Mouse (Mus musculus) hindbrain, embryonic 12.5 days (tissue): ENCODE measurements around the gene B020011L13Rik. TPM values are rescaled to one million over a fixed set of nuclear protein-coding genes. Genes with fewer than 3 reads are reported as not detected.
"Not testable (repeated sequence)": the region's sequence is repeated elsewhere in the genome, so short reads cannot be mapped to it uniquely, and the experiment has no call there.

Experiments
- ATAC-seq: fragments of 200-750 bp; cut with Nextera tagmentation; 2 replicates; pipeline ENCODE4 v1.8.0; 2017; ENCODE audit warnings: moderate TSS enrichment; ENCODE audit not compliant: low FRiP score
- H3K27ac ChIP-seq: fragments of 300-500 bp; sonication (generic); 2 replicates; pipeline ENCODE4 v1.5.1; 2016; ENCODE audit warnings: mild to moderate bottlenecking
- H3K27me3 ChIP-seq: fragments of 300-500 bp; sonication (generic); 2 replicates; pipeline ENCODE4 v1.6.1; 2016; ENCODE audit warnings: mild to moderate bottlenecking
- H3K36me3 ChIP-seq: fragments of 300-500 bp; sonication (generic); 2 replicates; pipeline ENCODE4 v1.6.1; 2016; ENCODE audit warnings: mild to moderate bottlenecking
- H3K4me1 ChIP-seq: fragments of 300-500 bp; sonication (generic); 2 replicates; pipeline ENCODE4 v1.6.1; 2016
- H3K4me2 ChIP-seq: fragments of 300-500 bp; sonication (generic); replicated peaks from 2 replicates; pipeline ENCODE4 v1.6.1; 2016; ENCODE audit warnings: mild to moderate bottlenecking
- H3K4me3 ChIP-seq: fragments of 300-500 bp; sonication (generic); 2 replicates; pipeline ENCODE4 v1.5.1; 2016; ENCODE audit warnings: mild to moderate bottlenecking
- H3K9ac ChIP-seq: fragments of 300-500 bp; sonication (generic); 2 replicates; pipeline ENCODE4 v1.6.1; 2016; ENCODE audit warnings: mild to moderate bottlenecking, moderate library complexity
- H3K9me3 ChIP-seq: fragments of 300-500 bp; sonication (generic); replicated peaks from 2 replicates; pipeline ENCODE4 v1.6.1; 2016; ENCODE audit warnings: mild to moderate bottlenecking
- WGBS: fragments of 180-500 bp; shearing (Covaris S2); methylation state at CpG from one replicate; pipeline ENCODE4 v1.1.7; 2016; 5-methylcytosine and 5-hydroxymethylcytosine counted together
- polyA plus RNA-seq: library from polyadenylated mRNA; unstranded; fragments of >200 nt; fragmentation: Nextera tagmentation; extraction: Ambion mirVana; gene quantifications from 2 replicates; pipeline ENCODE4 v1.2.1, GENCODE M21; 2016

Gene B020011L13Rik
- not detected in 2 replicates for polyA plus RNA-seq

DNA sequence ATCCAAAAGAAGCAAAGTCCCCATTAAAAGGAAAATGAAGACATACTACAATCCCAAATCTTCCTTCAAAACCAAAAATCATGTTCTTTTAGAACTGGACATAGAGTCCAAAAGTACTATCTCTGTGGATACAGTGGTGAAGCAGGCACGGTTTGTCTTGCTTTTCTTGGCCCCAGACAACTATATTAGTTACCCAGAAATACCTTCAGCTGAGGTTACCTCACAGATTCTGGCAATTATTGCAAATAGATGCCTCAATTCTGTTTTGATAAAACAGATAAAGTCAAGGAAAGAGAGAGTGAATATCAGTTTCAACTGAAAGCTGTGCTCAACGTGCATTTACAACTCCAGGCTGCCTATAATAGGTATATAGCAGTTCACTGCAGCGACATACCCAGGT, at the start of gene B020011L13Rik:
Gene B020011L13Rik (plus strand): TSS at position 301 of the 400 bp plus-strand sequence.
- 71% methylated on average over 3 of the region's 3 CpGs for WGBS
- not testable (repeated sequence) for H3K4me1 ChIP-seq, H3K36me3 ChIP-seq, H3K9me3 ChIP-seq, ATAC-seq, H3K27me3 ChIP-seq, H3K4me2 ChIP-seq, H3K9ac ChIP-seq, H3K27ac ChIP-seq, H3K4me3 ChIP-seq

DNA sequence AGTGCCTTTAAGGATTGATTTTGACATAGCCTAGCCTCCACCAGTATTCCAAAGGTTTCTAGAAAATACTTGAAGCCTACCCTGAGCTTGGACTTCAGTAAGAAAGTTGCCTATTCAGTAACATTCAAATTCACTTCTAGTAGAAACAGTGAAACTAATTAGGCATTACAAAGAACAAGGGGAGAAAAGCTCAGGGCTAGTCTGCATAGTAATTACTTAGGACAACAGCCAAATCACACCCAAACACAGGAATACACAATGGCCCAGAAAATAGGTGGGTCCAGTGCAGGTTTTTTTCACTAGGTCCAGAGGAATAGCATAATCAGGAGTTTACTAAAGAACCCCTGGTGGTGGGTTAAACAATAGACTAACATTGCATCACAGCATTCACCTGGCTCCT, 35.3 kb downstream of the B020011L13Rik start:
- ATAC-seq, H3K9me3 ChIP-seq, H3K4me1 ChIP-seq: not testable (repeated sequence)

DNA sequence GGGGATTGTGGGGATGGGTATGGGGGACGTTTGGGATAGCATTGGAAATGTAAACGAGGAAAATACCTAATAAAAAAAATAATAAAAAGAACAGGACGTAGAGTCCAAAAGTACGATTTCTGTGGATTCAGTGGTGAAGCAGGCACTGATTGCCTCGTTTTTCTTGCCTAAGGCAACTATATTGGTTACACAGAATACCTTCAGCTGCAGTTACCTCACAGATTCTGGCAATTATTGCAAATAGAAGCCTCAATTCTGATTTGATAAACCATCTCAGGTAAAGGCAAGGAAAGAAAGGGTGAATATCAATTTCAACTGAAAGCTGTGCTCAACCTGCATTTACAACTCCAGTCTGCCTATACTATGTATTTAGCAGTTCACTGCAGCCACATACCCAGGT, 48.8 kb downstream of the B020011L13Rik start, which contains the start of gene Gm28360:
Gene Gm28360 (plus strand): TSS at position 301 of the 400 bp plus-strand sequence.
- not testable (repeated sequence) for H3K27me3 ChIP-seq, H3K36me3 ChIP-seq, H3K4me1 ChIP-seq, H3K9ac ChIP-seq, ATAC-seq, H3K4me3 ChIP-seq, H3K4me2 ChIP-seq, H3K9me3 ChIP-seq, H3K27ac ChIP-seq
- WGBS, result 70% methylated on average over 5 of the region's 5 CpGs

More for the DNA sequence above, 35.3 kb downstream of the B020011L13Rik start:
- not testable (repeated sequence) for H3K4me3 ChIP-seq, H3K36me3 ChIP-seq, H3K27me3 ChIP-seq, H3K4me2 ChIP-seq, H3K27ac ChIP-seq, H3K9ac ChIP-seq

DNA sequence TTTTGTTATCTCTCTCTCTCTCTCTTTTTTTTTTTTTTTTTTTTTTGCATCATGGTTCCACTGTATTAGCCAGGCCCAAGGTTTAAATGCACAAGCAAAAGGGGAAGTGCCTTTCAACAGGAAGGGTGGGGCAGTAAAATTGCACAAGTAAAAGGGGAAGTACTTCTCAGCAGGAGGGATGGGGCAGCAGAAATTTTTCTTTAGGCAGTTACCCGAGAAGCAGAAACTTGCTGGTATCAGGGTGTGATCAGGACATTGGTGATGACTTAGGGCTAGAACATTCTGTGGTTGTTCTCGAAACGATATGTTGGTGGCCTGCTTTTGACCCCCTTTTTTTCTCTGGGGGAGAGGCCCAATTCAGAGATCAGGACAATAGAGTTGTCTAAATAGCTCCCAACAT, 70.8 kb downstream of the B020011L13Rik start:
- H3K36me3 ChIP-seq, H3K9me3 ChIP-seq, ATAC-seq, H3K4me2 ChIP-seq, H3K27me3 ChIP-seq, H3K9ac ChIP-seq, H3K4me1 ChIP-seq, H3K27ac ChIP-seq, H3K4me3 ChIP-seq: not testable (repeated sequence)
- 92% methylated on average over 3 of the region's 3 CpGs for WGBS

Other genes starting within 250 kb of the B020011L13Rik start
- not detected in 2 replicates for gene Gm28363, start 84.0 kb upstream of the B020011L13Rik start, polyA plus RNA-seq
- not detected in 2 replicates for gene Gm28360, start 48.9 kb downstream of the B020011L13Rik start, polyA plus RNA-seq
- not detected in 2 replicates for gene Gm28168, start 146.9 kb downstream of the B020011L13Rik start, polyA plus RNA-seq
- not detected in 2 replicates for gene Gm7145, start 184.8 kb downstream of the B020011L13Rik start, polyA plus RNA-seq